Mouse (Mus musculus) neural tube, embryonic 11.5 days (tissue): ENCODE results near the gene Laptm4a. TPM values are rescaled to one million over a fixed set of nuclear protein-coding genes. Genes with fewer than 3 reads are reported as not detected.

Experiments
- ATAC-seq: fragments of 200-750 bp; cut with Nextera tagmentation; 2 replicates; pipeline ENCODE4 v1.8.0; 2017; ENCODE audit warnings: moderate number of reproducible peaks, mild to moderate bottlenecking, moderate TSS enrichment, moderate library complexity; ENCODE audit not compliant: insufficient read depth, low FRiP score, low TSS enrichment
- DNase-seq: peaks from one replicate; pipeline ENCODE4 v3.0.0-alpha.2; 2015; ENCODE audit warnings: low spot score
- H3K27ac ChIP-seq: fragments of 300-500 bp; sonication (generic); 2 replicates; pipeline ENCODE4 v1.5.1; 2014; ENCODE audit warnings: low read depth, mild to moderate bottlenecking, low read length
- H3K27me3 ChIP-seq: fragments of 300-500 bp; sonication (generic); 2 replicates; pipeline ENCODE4 v1.6.1; 2014; ENCODE audit warnings: mild to moderate bottlenecking, low read length, mixed read lengths; ENCODE audit not compliant: control insufficient read depth, insufficient read depth
- H3K36me3 ChIP-seq: fragments of 300-500 bp; sonication (generic); 2 replicates; pipeline ENCODE4 v1.6.1; 2014; ENCODE audit warnings: mild to moderate bottlenecking, low read length, moderate library complexity, mixed read lengths; ENCODE audit not compliant: control insufficient read depth, insufficient read depth
- H3K4me1 ChIP-seq: fragments of 300-500 bp; sonication (generic); 2 replicates; pipeline ENCODE4 v1.6.1; 2014; ENCODE audit warnings: low read length, mixed read lengths; ENCODE audit not compliant: control insufficient read depth, insufficient read depth
- H3K4me2 ChIP-seq: fragments of 300-500 bp; sonication (generic); 2 replicates; pipeline ENCODE4 v1.6.1; 2014; ENCODE audit warnings: low read depth, mild to moderate bottlenecking, moderate library complexity
- H3K4me3 ChIP-seq: fragments of 300-500 bp; sonication (generic); 2 replicates; pipeline ENCODE4 v1.5.1; 2014; ENCODE audit warnings: low read depth, low read length
- H3K9ac ChIP-seq: fragments of 300-500 bp; sonication (generic); 2 replicates; pipeline ENCODE4 v1.6.1; 2014; ENCODE audit warnings: mild to moderate bottlenecking, low read length
- H3K9me3 ChIP-seq: fragments of 300-500 bp; sonication (generic); 2 replicates; pipeline ENCODE4 v1.6.1; 2016; ENCODE audit warnings: low read length; ENCODE audit not compliant: control insufficient read depth
- WGBS: fragments of 180-500 bp; shearing (Covaris S2); extraction: QIAGEN DNeasy Blood & Tissue Kit; methylation state at CpG from one replicate; pipeline ENCODE4 v1.1.7; 2014; 5-methylcytosine and 5-hydroxymethylcytosine counted together
- polyA plus RNA-seq: library from polyadenylated mRNA; unstranded; fragments of >200 nt; fragmentation: Nextera tagmentation; extraction: Ambion mirVana; gene quantifications from 2 replicates; pipeline ENCODE4 v1.2.1, GENCODE M21; 2014

Gene Laptm4a
- polyA plus RNA-seq, 1 experiment from 2014 or later, result 166 TPM

DNA sequence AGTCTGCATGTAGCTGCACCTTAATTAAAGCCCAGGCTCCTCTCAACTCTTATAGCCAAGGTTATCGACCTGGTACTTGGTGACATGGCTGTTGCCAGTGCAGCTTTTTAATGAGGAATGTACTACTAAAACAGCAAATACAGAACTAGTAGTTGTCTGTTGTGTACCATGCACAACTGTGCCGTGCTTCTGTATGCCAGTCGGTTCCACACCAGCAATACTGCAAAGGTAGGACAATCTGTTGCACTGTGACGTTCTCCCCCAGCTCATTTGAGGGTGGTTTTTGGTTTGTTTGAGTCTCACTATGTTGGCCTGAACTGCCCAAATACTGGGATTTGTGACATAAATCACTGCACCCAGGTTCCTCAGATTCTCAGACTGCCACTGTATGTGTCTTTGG is 18.0 kb downstream of the Laptm4a start:
- no peak overlapping the region for H3K9ac ChIP-seq
- ATAC-seq, result no peak
- no peaks in the 10 kb centered on the region for H3K27me3 ChIP-seq
- H3K4me1 ChIP-seq, result no peaks in the 10 kb centered on the region
- no peaks in the 10 kb centered on the region for H3K9me3 ChIP-seq
- no peak overlapping the region for H3K4me3 ChIP-seq
- WGBS, result 90% methylated on average over 4 of the region's 4 CpGs
- H3K36me3 ChIP-seq, result peaks cover 12% of the 10 kb centered on the region
- no peak for DNase-seq
- H3K27ac ChIP-seq, result no peak overlapping the region
- H3K4me2 ChIP-seq, result no peak overlapping the region

- ATAC-seq, result 0 out of 2 replicates have a peak, but pooled peaks have one; percentile 30
- 72% methylated on average over 12 of the region's 12 CpGs for WGBS
- no peak for DNase-seq
- Histone ChIP-seq H3K27me3 (no peaks in the 10 kb centered on the region), H3K4me1 (no peaks in the 10 kb centered on the region), H3K4me2 (no peak overlapping the region), H3K36me3 (peaks cover 12% of the 10 kb centered on the region), H3K9ac (no peak overlapping the region), H3K9me3 (no peaks in the 10 kb centered on the region), H3K27ac (no peak overlapping the region), H3K4me3 (no peak overlapping the region)
Measured at GRCm38 (mm10) chr12:8940011-8941005, 18.8 kb downstream of the Laptm4a start.

GRCm38 (mm10) chr12:8941131-8941615 is 19.7 kb downstream of the Laptm4a start:
- no peaks in the 10 kb centered on the region for H3K27me3 ChIP-seq

DNA sequence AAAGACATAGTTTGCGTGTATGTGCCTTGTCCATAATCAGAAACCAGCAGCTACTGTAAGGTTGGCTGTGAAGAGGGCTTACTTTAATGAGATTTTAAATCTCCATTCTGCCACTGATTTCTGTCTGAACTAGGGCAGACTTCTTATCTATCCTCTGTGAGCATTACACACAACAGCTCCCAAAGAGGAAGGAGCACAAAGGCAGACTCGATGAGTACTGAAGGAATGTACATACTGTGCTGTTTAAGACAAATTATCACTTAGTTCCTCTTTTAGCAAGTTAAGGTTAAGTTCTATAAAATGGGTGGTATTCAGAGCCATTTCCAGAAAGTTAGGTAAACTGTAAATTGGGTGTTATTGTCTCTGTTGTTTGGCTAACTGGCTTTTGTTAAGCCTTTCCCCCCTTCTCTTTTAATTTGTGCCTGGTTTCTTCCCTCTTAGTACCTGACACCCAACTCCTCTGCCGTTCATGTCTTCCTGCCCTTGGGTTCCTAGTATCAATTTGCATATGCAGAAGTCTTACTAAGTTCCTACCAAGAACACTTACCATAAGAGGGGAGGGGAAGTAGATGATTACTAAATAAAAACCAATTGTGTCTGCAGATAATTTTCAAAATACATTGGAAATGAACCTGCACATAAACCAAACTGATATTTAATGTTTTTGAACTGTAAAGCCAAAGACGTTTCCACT is 20.4 kb downstream of the Laptm4a start:
- Histone ChIP-seq H3K36me3 (peaks cover 6% of the 10 kb centered on the region; the same call in 1 of the 2 replicates), H3K9ac (no peak overlapping the region), H3K4me3 (no peak overlapping the region), H3K27ac (no peak overlapping the region), H3K27me3 (no peaks in the 10 kb centered on the region), H3K4me2 (no peak overlapping the region), H3K9me3 (no peaks in the 10 kb centered on the region), H3K4me1 (no peaks in the 10 kb centered on the region)
- 71% methylated on average over 4 of the region's 4 CpGs for WGBS
- DNase-seq, result no peak
- no peak for ATAC-seq

More at GRCm38 (mm10) chr12:8941131-8941615, 19.7 kb downstream of the Laptm4a start:
- WGBS, result 68% methylated on average over 4 of the region's 4 CpGs
- Histone ChIP-seq H3K36me3 (peaks cover 9% of the 10 kb centered on the region), H3K9me3 (no peaks in the 10 kb centered on the region), H3K4me3 (no peak overlapping the region), H3K4me2 (no peak overlapping the region), H3K27ac (no peak overlapping the region), H3K9ac (no peak overlapping the region), H3K4me1 (no peaks in the 10 kb centered on the region)
- DNase-seq (no peak), ATAC-seq (no peak)

GRCm38 (mm10) chr12:8947163-8947562 is 25.7 kb downstream of the Laptm4a start:
- WGBS, result 65% methylated on average over 9 of the region's 9 CpGs
- Histone ChIP-seq H3K4me1 (peaks cover 4% of the 10 kb centered on the region; the same call in 1 of the 2 replicates), H3K4me3 (no peak overlapping the region), H3K9ac (no peak overlapping the region), H3K36me3 (no peaks in the 10 kb centered on the region), H3K4me2 (no peak overlapping the region; the same call in 1 of the 2 replicates), H3K27me3 (no peaks in the 10 kb centered on the region), H3K9me3 (no peaks in the 10 kb centered on the region), H3K27ac (no peak overlapping the region)
- DNase-seq, result no peak
- no peak for ATAC-seq

GRCm38 (mm10) chr12:8947714-8948464 is 26.4 kb downstream of the Laptm4a start, which contains the start of gene Matn3:
Matn3 (plus strand) TSS chr12:8947929.
- H3K4me1 ChIP-seq, result peaks cover 4% of the 10 kb centered on the region; the same call in 1 of the 2 replicates
- DNase-seq (peak; percentile 78), ATAC-seq (peak; percentile 73)
- peak within 1 kb of the TSS; percentile 94 for H3K4me2 ChIP-seq
- H3K27ac ChIP-seq, result no peak within 1 kb of the TSS
- H3K36me3 ChIP-seq, result no peaks in the 10 kb centered on the region
- no peaks in the 10 kb centered on the region for H3K27me3 ChIP-seq
- H3K4me3 ChIP-seq, result peak within 1 kb of the TSS; percentile 30
- H3K9ac ChIP-seq, result peak within 1 kb of the TSS; percentile 61
- WGBS, result under 1% methylated on average over 42 of the region's 42 CpGs
- no peaks in the 10 kb centered on the region for H3K9me3 ChIP-seq

GRCm38 (mm10) chr12:8953136-8953535 is 31.7 kb downstream of the Laptm4a start:
- Histone ChIP-seq H3K27ac (no peak overlapping the region), H3K9me3 (no peaks in the 10 kb centered on the region), H3K36me3 (no peaks in the 10 kb centered on the region), H3K4me2 (no peak overlapping the region), H3K27me3 (no peaks in the 10 kb centered on the region), H3K4me3 (no peak overlapping the region), H3K9ac (no peak overlapping the region), H3K4me1 (peaks cover 2% of the 10 kb centered on the region; the same call in 1 of the 2 replicates)
- WGBS, result 84% methylated on average over 10 of the region's 10 CpGs
- DNase-seq, result no peak
- no peak for ATAC-seq

DNA sequence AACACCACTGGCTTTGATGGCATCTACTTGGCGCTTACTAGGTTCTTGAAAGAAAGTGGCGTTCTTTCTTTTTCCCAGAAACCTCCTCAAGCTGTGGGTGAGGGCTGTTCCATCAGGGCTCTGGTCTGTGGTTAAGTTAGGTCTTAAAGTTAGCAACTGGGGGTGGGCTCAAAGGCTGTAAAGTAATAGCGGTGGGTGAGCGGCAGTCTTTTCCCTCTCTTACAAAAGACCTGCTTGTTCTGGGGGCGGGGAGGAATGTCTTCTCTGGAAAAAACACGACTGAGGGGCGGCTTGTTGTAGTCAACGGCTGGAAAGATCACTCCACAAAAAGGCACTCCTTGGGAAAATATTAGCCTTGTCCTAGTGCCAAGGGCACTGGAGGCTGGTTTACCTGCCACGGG is 32.7 kb downstream of the Laptm4a start:
- H3K36me3 ChIP-seq, result no peaks in the 10 kb centered on the region
- H3K27ac ChIP-seq, result no peak overlapping the region
- H3K27me3 ChIP-seq, result no peaks in the 10 kb centered on the region
- H3K9me3 ChIP-seq, result no peaks in the 10 kb centered on the region
- H3K4me1 ChIP-seq, result no peaks in the 10 kb centered on the region
- no peak for ATAC-seq
- WGBS, result 28% methylated on average over 9 of the region's 9 CpGs
- H3K4me3 ChIP-seq, result no peak overlapping the region
- no peak overlapping the region for H3K9ac ChIP-seq
- H3K4me2 ChIP-seq, result no peak overlapping the region
- no peak for DNase-seq
